Mouse (Mus musculus): ENCODE measurements around the gene Nfia. TPM values are rescaled to one million over a fixed set of nuclear protein-coding genes. Genes with fewer than 3 reads are reported as not detected.

Gene Nfia
- polyA plus RNA-seq, 1 experiment from 2014 or later: 23.5 TPM

DNA sequence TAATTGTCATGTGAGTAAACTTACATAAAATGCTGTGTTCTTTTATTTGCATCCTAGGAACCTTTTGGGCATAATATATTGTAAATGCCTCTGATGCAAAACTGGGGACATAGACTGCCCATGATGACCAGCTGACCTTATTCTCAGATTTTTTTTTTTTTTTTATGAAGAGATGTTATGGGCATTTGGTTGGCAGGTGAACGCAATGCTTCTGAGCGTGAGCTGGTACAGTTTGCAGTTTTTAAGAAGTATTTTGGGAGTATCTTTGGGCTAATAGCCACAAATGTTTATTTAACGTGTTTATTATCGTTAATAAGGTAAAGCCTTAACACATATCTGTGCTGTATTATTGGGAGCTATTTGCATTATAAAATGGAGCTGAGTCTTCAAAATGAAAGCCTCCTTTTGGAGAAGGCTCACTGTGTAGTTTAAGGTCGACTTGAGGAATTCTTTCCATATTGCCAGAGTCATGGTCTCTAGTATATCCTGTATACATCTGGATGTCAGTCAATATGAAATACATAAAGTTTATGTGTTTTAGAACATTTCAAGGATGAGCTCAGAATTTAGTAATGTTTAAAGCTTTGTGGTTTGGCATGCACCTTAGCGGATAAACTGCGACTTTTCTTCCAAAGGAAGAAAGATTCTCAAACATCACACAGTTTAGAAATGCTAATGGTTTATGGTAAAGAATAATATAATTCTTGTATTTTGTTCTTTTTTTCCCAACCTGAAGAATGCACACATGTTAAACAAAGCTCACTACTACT, 8.3 kb downstream of the Nfia start:
- no peaks in the 10 kb centered on the region for H3K9me3 ChIP-seq (replicated peaks; ENCODE audit: control insufficient read depth, low read length)
- H3K4me2 ChIP-seq (ENCODE audit: low read depth, low read length): no peak overlapping the region
- peaks cover 2% of the 10 kb centered on the region; the same call in 1 of the 2 replicates for H3K27me3 ChIP-seq (ENCODE audit: control insufficient read depth, insufficient read depth, low read length)
- H3K27ac ChIP-seq (replicated peaks; ENCODE audit: low read depth, low read length): no peak overlapping the region
- ATAC-seq (replicated peaks; ENCODE audit: insufficient number of reproducible peaks, low FRiP score, low TSS enrichment, low read depth): no peak
- no peaks in the 10 kb centered on the region for H3K4me1 ChIP-seq (ENCODE audit: control insufficient read depth, insufficient read depth, low read length)
- no peaks in the 10 kb centered on the region; the same call in 1 of the 2 replicates for H3K36me3 ChIP-seq (replicated peaks; ENCODE audit: control insufficient read depth, insufficient read depth, low read depth, low read length)
- DNase-seq (ENCODE audit: low spot score): no peak
- H3K9ac ChIP-seq (replicated peaks; ENCODE audit: low read length): no peak overlapping the region
- 76% methylated on average over 7 of the region's 7 CpGs for WGBS
- H3K4me3 ChIP-seq (ENCODE audit: low read depth, low read length): no peak overlapping the region

DNA sequence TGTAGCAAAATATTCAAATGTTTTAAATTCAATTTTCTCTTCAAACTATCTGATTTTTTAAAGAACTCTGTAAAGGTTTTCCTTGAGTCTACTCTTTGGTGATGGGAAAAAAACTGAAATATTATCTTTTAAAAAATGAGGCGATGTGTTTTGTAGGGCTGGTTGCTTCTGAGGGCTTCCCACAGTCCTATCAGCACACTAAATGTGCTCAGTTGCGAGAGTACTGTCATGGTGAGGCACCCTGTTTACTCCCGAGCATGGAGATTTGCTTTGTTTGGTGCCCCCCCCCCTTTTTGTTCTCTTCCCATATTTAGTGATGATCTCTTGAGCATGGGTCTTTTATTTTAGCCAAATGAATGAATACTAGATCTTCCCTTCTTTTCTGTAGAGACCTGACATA, 9.5 kb downstream of the Nfia start:
- ATAC-seq (replicated peaks; ENCODE audit: insufficient number of reproducible peaks, low FRiP score, low TSS enrichment, low read depth) (no peak), DNase-seq (ENCODE audit: low spot score) (no peak)
- Histone ChIP-seq H3K36me3 (replicated peaks; ENCODE audit: control insufficient read depth, insufficient read depth, low read depth, low read length) (no peaks in the 10 kb centered on the region; the same call in 1 of the 2 replicates), H3K4me3 (ENCODE audit: low read depth, low read length) (no peak overlapping the region), H3K4me2 (ENCODE audit: low read depth, low read length) (no peak overlapping the region), H3K9me3 (replicated peaks; ENCODE audit: control insufficient read depth, low read length) (no peaks in the 10 kb centered on the region), H3K9ac (replicated peaks; ENCODE audit: low read length) (no peak overlapping the region), H3K27ac (replicated peaks; ENCODE audit: low read depth, low read length) (no peak overlapping the region), H3K27me3 (ENCODE audit: control insufficient read depth, insufficient read depth, low read length) (peaks cover 2% of the 10 kb centered on the region; the same call in 1 of the 2 replicates), H3K4me1 (ENCODE audit: control insufficient read depth, insufficient read depth, low read length) (no peaks in the 10 kb centered on the region)
- 93% methylated on average over 3 of the region's 3 CpGs for WGBS

DNA sequence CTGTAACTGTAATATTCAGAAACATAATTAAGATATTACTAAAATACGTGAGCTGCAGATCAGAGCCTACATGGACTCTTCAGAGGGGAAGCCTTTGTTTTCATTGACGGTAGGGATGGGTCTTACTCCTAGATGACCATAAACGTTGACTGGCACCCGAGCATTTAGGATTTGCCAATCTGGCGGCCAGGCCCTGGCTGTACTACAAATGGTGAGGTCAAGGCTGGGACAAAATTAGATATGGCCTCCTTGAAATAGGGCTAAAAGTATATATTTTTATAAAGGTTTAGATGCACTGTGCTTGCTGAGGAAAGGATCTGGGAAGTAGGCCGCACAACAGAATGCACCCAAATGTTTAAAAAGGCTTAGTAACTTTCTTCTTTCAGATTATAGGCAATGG, 10.0 kb downstream of the Nfia start:
- no peak for DNase-seq (ENCODE audit: low spot score)
- H3K4me3 ChIP-seq (ENCODE audit: low read depth, low read length): no peak overlapping the region
- H3K36me3 ChIP-seq (replicated peaks; ENCODE audit: control insufficient read depth, insufficient read depth, low read depth, low read length): no peaks in the 10 kb centered on the region; the same call in 1 of the 2 replicates
- H3K4me2 ChIP-seq (ENCODE audit: low read depth, low read length): no peak overlapping the region
- no peaks in the 10 kb centered on the region for H3K9me3 ChIP-seq (replicated peaks; ENCODE audit: control insufficient read depth, low read length)
- no peak for ATAC-seq (replicated peaks; ENCODE audit: insufficient number of reproducible peaks, low FRiP score, low TSS enrichment, low read depth)
- H3K9ac ChIP-seq (replicated peaks; ENCODE audit: low read length): no peak overlapping the region
- 91% methylated on average over 6 of the region's 6 CpGs for WGBS
- H3K27me3 ChIP-seq (ENCODE audit: control insufficient read depth, insufficient read depth, low read length): peaks cover 2% of the 10 kb centered on the region; the same call in 1 of the 2 replicates
- no peak overlapping the region for H3K27ac ChIP-seq (replicated peaks; ENCODE audit: low read depth, low read length)
- no peaks in the 10 kb centered on the region for H3K4me1 ChIP-seq (ENCODE audit: control insufficient read depth, insufficient read depth, low read length)

DNA sequence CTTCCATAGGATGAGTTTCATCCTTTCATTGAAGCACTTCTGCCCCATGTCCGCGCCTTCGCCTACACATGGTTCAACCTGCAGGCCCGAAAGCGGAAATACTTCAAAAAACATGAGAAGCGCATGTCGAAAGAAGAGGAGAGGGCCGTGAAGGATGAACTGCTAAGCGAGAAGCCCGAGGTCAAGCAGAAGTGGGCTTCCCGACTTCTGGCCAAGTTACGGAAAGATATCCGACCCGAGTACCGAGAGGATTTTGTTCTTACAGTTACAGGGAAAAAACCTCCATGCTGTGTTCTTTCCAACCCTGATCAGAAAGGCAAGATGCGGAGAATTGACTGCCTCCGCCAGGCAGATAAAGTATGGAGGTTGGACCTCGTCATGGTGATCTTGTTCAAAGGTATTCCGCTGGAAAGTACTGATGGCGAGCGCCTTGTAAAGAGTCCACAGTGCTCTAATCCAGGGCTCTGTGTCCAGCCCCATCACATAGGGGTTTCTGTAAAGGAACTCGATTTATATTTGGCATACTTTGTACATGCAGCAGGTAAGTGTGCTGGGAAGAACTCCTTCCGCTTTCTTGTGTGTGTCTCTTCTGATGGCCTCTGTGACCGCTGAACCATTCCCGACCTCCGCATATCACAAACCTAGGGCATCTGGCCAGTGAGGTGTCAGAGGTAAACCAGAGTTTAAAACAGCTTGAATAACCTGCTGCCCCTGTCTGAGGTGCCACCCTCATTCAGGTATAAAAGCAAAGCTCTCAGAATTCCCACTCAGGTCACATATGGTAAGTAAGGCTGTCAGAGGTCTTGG, 10.7 kb downstream of the Nfia start:
- Histone ChIP-seq H3K4me2 (ENCODE audit: low read depth, low read length) (no peak overlapping the region), H3K27me3 (ENCODE audit: control insufficient read depth, insufficient read depth, low read length) (peaks cover 2% of the 10 kb centered on the region; the same call in 1 of the 2 replicates), H3K9ac (replicated peaks; ENCODE audit: low read length) (no peak overlapping the region), H3K36me3 (replicated peaks; ENCODE audit: control insufficient read depth, insufficient read depth, low read depth, low read length) (no peaks in the 10 kb centered on the region; the same call in 1 of the 2 replicates), H3K4me3 (ENCODE audit: low read depth, low read length) (no peak overlapping the region), H3K27ac (replicated peaks; ENCODE audit: low read depth, low read length) (no peak overlapping the region), H3K9me3 (replicated peaks; ENCODE audit: control insufficient read depth, low read length) (no peaks in the 10 kb centered on the region), H3K4me1 (ENCODE audit: control insufficient read depth, insufficient read depth, low read length) (no peaks in the 10 kb centered on the region)
- DNase-seq (ENCODE audit: low spot score) (no peak), ATAC-seq (replicated peaks; ENCODE audit: insufficient number of reproducible peaks, low FRiP score, low TSS enrichment, low read depth) (no peak)
- WGBS: 94% methylated on average over 26 of the region's 26 CpGs

DNA sequence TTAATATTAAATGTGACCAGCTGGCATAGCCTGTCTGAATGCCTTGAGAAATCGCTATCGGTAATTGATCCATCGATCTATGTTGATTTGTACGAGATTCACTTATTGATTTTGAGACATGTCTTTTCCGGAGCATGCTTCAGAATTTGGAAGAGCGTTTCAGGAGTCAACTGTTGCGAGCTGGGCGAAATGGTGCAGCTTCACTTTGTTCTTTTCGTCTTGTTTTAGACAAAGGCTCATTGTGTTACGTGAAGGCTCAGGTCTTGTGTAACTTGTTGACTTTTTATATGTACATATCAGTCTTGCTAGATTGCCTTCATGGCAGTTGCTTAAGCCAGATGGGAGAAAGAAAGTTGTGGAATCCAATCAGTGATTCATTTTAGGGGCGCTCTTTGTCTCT, 11.7 kb downstream of the Nfia start:
- Histone ChIP-seq H3K9me3 (replicated peaks; ENCODE audit: control insufficient read depth, low read length) (no peaks in the 10 kb centered on the region), H3K27ac (replicated peaks; ENCODE audit: low read depth, low read length) (no peak overlapping the region), H3K36me3 (replicated peaks; ENCODE audit: control insufficient read depth, insufficient read depth, low read depth, low read length) (no peaks in the 10 kb centered on the region; the same call in 1 of the 2 replicates), H3K4me1 (ENCODE audit: control insufficient read depth, insufficient read depth, low read length) (no peaks in the 10 kb centered on the region), H3K4me2 (ENCODE audit: low read depth, low read length) (no peak overlapping the region), H3K4me3 (ENCODE audit: low read depth, low read length) (no peak overlapping the region), H3K27me3 (ENCODE audit: control insufficient read depth, insufficient read depth, low read length) (peaks cover 2% of the 10 kb centered on the region; the same call in 1 of the 2 replicates), H3K9ac (replicated peaks; ENCODE audit: low read length) (no peak overlapping the region)
- DNase-seq (ENCODE audit: low spot score) (no peak), ATAC-seq (replicated peaks; ENCODE audit: insufficient number of reproducible peaks, low FRiP score, low TSS enrichment, low read depth) (no peak)
- 74% methylated on average over 11 of the region's 11 CpGs for WGBS

DNA sequence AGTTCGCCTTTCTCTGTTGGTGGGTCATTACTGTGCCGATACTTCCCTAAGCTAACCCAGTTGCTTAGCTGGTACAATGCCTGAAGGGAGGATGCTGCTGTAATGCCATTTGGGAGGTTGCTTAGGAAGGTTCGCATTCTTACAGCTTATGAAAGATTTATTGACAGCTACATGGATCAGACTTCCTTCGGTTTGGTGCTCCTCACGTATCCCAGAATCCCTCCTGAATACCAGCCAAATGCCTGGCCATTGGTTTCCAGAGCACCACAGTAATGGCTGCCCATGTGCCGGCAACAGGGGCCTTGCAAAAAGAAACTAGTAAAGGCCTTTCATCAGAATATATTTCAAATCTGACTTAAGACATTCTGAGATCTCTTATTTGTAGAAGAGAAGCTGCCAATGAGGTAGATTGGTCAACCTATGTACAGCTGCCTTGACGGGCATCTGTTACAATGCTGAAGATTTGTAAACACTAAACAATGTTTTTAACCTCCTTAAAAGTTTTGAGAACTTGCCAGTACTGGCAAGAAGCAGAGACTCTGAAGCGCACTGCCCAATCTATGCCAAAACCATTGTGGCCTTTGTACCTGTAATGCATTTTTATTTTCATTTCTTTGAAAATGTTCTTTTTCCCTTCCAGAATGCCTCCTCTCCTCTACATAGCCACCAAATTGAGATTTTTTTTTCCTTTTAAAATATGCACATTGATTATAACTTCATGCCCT, 13.2 kb downstream of the Nfia start:
- ATAC-seq (replicated peaks; ENCODE audit: insufficient number of reproducible peaks, low FRiP score, low TSS enrichment, low read depth): no peak
- H3K27me3 ChIP-seq (ENCODE audit: control insufficient read depth, insufficient read depth, low read length): no peaks in the 10 kb centered on the region
- H3K36me3 ChIP-seq (replicated peaks; ENCODE audit: control insufficient read depth, insufficient read depth, low read depth, low read length): no peaks in the 10 kb centered on the region; the same call in 1 of the 2 replicates
- 81% methylated on average over 8 of the region's 8 CpGs for WGBS
- H3K4me3 ChIP-seq (ENCODE audit: low read depth, low read length): no peak overlapping the region
- H3K27ac ChIP-seq (replicated peaks; ENCODE audit: low read depth, low read length): no peak overlapping the region
- no peak for DNase-seq (ENCODE audit: low spot score)
- H3K4me1 ChIP-seq (ENCODE audit: control insufficient read depth, insufficient read depth, low read length): no peaks in the 10 kb centered on the region
- H3K4me2 ChIP-seq (ENCODE audit: low read depth, low read length): no peak overlapping the region
- no peaks in the 10 kb centered on the region for H3K9me3 ChIP-seq (replicated peaks; ENCODE audit: control insufficient read depth, low read length)
- no peak overlapping the region for H3K9ac ChIP-seq (replicated peaks; ENCODE audit: low read length)

DNA sequence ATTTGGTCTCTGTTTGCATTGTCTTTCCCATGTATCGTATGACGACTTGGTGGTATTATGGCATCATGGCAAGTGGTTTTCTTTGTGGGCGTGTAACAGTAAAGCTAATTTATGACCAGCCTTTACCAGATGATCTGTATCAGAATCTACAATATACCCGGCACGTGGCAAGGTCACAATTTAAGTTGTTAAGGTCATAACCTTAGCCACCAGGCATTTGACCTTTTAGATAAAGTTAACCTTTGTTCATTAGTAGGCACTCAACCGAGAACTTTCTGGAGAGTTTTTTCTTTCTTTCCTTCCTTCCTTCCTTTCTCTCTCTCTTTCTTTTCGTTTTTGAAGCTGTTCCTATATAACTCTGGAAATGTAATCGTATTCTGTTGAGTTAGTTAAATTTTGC, 14.0 kb downstream of the Nfia start:
- H3K4me2 ChIP-seq (ENCODE audit: low read depth, low read length): no peak overlapping the region
- DNase-seq (ENCODE audit: low spot score) (no peak), ATAC-seq (replicated peaks; ENCODE audit: insufficient number of reproducible peaks, low FRiP score, low TSS enrichment, low read depth) (no peak)
- no peaks in the 10 kb centered on the region for H3K9me3 ChIP-seq (replicated peaks; ENCODE audit: control insufficient read depth, low read length)
- H3K27me3 ChIP-seq (ENCODE audit: control insufficient read depth, insufficient read depth, low read length): no peaks in the 10 kb centered on the region
- H3K4me3 ChIP-seq (ENCODE audit: low read depth, low read length): no peak overlapping the region
- WGBS: 40% methylated on average over 8 of the region's 8 CpGs
- H3K9ac ChIP-seq (replicated peaks; ENCODE audit: low read length): no peak overlapping the region
- no peak overlapping the region for H3K27ac ChIP-seq (replicated peaks; ENCODE audit: low read depth, low read length)
- no peaks in the 10 kb centered on the region; the same call in 1 of the 2 replicates for H3K36me3 ChIP-seq (replicated peaks; ENCODE audit: control insufficient read depth, insufficient read depth, low read depth, low read length)
- no peaks in the 10 kb centered on the region for H3K4me1 ChIP-seq (ENCODE audit: control insufficient read depth, insufficient read depth, low read length)
